Mouse (Mus musculus) thymus, postnatal 36 days (tissue): ENCODE data around the gene Zbtb9.

Source experiments
- DNase-seq, 2 experiments: peaks; one replicate each; pipeline ENCODE4 v3.0.0; 2022; ENCODE audit warnings: mixed read lengths in 2 of 2

Gene Zbtb9

DNA sequence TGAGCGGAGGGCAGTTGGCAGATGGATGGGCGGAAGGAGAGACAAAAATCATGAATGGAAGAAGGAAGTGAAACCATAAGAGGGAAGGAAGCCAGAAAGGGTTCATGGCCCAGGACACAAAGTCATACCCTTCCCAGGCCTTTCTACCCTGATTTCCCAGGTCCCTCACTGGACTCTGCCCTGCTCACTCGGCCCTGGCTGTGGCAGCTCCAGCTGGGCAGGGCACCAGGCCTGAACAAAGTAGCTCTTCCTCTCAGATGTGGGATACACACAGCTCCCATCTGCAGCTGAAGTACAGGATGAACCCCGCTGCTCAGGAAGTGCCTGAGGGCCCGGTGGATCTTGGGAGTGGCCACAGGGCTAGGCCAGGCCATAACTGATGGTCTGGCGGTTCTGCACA is 69.9 kb downstream of the Zbtb9 start:
- DNase-seq: no peak

DNA sequence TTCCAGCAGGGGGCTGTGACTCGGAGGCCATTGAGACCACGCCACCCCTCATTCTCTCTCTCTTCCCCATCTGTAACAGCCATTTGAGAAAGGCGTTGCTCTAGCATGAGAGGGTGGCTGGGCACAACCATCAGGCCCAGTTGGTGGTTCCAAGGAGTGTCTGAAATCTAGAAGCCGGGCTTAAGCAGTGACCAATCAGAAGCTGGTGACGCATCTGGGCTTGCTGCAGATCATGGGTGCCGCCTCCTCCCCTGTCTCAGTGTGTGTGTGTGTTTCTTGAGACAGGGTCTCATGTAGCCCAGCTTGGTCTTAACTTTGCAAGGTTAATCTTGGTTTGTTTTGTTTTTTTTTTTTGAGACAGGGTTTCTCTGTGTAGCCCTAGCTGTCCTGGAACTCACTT is 72.2 kb downstream of the Zbtb9 start:
- no peak for DNase-seq

- no peak for DNase-seq
Observed at GRCm38 (mm10) chr17:27047762-27048444, 74.9 kb downstream of the Zbtb9 start.

DNA sequence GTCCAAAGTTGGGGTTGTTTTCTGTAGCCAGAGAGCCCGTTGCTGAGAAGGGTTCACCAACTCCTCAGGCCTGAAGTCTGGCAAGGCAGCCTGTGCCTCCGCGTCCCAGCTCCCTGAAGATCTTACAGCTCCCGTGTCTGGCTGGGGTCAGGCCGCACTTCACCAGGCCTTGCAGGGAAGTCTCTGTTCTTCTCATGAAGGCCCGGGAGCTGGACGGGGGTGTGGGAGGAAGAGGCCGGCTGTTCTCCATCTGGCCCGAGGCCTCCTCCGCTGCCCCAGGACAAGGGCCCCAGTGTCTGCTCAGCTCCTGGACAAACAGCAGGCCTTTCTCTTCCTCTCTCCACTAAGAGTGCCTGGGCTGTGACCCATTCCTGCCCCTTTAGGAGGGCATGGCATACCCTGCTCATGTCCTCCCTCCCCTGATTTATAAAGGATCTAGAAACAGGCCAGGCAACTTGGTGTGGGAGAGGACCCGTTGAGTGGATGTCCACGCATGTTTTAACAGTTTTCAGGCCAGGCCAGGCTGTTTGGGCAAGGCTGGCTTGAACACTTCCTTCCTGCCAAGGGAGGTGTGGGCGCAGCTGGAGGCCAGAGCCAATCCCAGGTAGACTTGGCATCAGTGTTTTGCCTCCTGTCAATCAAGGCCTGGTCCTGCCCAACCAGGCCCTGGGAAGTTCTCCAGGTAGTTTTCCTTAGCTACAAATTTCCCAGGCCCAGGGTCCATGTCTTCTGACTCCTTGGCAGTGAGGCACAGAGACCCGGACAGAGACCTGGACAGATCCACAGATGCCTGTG is 75.7 kb downstream of the Zbtb9 start:
- no peak for DNase-seq

DNA sequence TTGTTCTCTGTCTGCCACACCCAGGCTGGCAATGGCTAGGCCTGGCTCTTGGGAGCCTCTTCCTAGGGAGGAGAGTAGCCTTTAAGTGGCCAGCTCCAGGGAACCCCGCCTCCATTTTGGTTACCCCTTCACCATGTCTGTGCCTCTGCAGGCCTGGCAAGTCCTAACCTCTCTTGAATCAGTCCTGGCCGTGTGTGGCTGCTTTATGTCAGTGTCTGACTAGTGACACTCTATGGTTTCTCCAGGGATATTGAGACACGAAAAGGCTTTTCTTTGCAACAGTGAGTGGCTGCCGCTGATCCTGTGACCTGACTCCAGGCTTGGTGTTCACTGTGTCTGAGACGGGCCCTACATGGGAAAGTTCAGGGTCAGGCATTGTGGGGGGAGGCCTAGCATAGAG is 77.9 kb downstream of the Zbtb9 start:
- DNase-seq: no peak

DNA sequence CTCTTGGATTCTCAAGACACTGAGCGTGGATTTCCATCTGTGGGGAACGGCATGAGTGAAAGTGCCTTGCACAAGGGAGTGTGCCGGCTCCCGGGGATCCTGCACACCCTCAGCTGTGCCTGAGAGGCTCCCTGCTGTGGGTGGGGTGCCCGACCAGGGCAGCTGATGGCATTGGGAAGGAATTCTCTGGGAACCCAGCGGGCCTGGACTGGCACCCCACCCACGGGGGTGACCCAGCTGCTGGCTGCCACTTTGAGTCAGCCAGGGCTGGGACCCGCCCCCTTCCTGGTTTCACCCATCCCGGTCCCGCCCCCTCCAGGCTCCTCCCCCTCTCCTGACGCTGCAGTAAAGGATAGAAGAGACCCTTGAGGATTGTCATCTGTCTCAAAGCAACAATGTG is 78.5 kb downstream of the Zbtb9 start:
- DNase-seq: peak; percentile 73 to 76

DNA sequence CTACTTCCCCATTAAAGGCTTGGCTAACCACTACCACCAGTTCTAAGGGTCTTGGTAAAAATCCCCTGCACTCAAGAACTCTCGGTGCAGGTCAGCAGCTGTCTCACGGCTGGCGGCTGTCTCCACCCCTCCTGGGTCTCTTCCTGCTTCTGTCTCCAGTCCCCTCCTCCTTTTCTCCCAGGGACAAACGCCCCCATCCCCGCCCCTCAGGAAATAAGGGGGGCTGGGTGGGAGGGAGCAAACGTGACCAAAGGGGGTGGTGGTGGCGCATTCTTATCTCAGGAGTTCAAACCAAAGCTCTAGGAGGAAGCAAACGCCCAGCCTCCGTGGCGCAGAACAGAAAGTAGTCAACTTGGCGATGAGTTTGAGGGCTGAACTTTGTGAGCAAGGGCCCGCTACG is 83.2 kb downstream of the Zbtb9 start:
- peak; percentile 77 to 87 for DNase-seq

GRCm38 (mm10) chr17:27056812-27057516 is 84.0 kb downstream of the Zbtb9 start, which contains the start of gene Itpr3:
Itpr3 (plus strand) TSS chr17:27057304.
- peak; percentile 91 to 94 for DNase-seq

DNA sequence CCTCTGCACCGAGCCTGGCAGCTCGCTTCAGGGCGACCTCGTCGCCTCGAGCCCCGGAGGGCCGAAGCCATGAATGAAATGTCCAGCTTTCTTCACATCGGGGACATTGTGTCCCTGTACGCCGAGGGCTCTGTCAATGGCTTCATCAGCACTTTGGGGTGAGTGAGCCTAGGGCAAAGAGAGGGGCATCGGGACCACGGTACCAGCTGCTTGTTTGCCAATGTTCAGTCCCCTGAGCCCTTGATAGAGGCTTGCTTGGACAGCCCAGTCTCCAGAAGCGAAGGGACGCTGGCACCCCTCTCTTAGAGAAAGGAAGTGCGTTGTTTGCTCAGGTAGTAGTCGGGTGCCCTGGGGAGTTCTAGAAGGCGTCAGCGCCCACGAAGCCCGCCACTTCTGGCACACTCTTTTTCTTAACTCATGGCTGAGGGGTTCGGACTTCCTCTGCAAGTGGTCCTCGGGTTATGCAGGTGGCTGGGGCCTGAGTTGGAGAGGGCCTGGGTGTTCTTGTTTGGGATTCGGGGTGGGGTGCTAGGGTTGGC is 84.6 kb downstream of the Zbtb9 start:
- DNase-seq: peak; percentile 39 to 42
